Mouse (Mus musculus): ENCODE results near the gene Abhd15. TPM values are rescaled to one million over a fixed set of nuclear protein-coding genes. Genes with fewer than 3 reads are reported as not detected.
A peak's percentile ranks its signal among the peaks of the same experiment; 100 is the strongest.

The Abhd15 gene
- polyA plus RNA-seq, 1 experiment, result 2.4 TPM

GRCm38 (mm10) chr11:77483510-77484255 lies 31.2 kb upstream of the Abhd15 start:
- no peaks in the 10 kb centered on the region for H3K9me3 ChIP-seq
- H3K4me3 ChIP-seq (replicated peaks), result no peak overlapping the region
- peaks cover 37% of the 10 kb centered on the region for H3K4me1 ChIP-seq
- TF ChIP-seq GATA1 (IDR thresholded peaks at IDR 0.05; ENCODE audit: borderline replicate concordance, low read length) (no peak), FLI1 (IDR thresholded peaks at IDR 0.05; ENCODE audit: low read length) (no peak)
- H3K36me3 ChIP-seq (replicated peaks; ENCODE audit: low read length), result no peaks in the 10 kb centered on the region
- H3K27me3 ChIP-seq (replicated peaks), result peaks cover 50% of the 10 kb centered on the region

GRCm38 (mm10) chr11:77485229-77485628 lies 29.7 kb upstream of the Abhd15 start:
- Histone ChIP-seq H3K9me3 (no peaks in the 10 kb centered on the region), H3K4me1 (peaks cover 50% of the 10 kb centered on the region), H3K27me3 (replicated peaks) (peaks cover 58% of the 10 kb centered on the region), H3K4me3 (replicated peaks) (no peak overlapping the region), H3K36me3 (replicated peaks; ENCODE audit: low read length) (no peaks in the 10 kb centered on the region)
- TF ChIP-seq GATA1 (IDR thresholded peaks at IDR 0.05; ENCODE audit: borderline replicate concordance, low read length) (no peak), FLI1 (IDR thresholded peaks at IDR 0.05; ENCODE audit: low read length) (no peak)

- no peaks in the 10 kb centered on the region for H3K36me3 ChIP-seq (replicated peaks; ENCODE audit: low read length)
- H3K4me3 ChIP-seq (replicated peaks), result no peak overlapping the region
- H3K27me3 ChIP-seq (replicated peaks), result peaks cover 50% of the 10 kb centered on the region
- TF ChIP-seq GATA1 (IDR thresholded peaks at IDR 0.05; ENCODE audit: borderline replicate concordance, low read length) (no peak), FLI1 (IDR thresholded peaks at IDR 0.05; ENCODE audit: low read length) (no peak)
- no peaks in the 10 kb centered on the region for H3K9me3 ChIP-seq
- peaks cover 61% of the 10 kb centered on the region for H3K4me1 ChIP-seq
Measured at GRCm38 (mm10) chr11:77486798-77487197, 28.1 kb upstream of the Abhd15 start.

GRCm38 (mm10) chr11:77488771-77489581 lies 25.9 kb upstream of the Abhd15 start:
- TF ChIP-seq FLI1 (IDR thresholded peaks at IDR 0.05; ENCODE audit: low read length) (no peak), GATA1 (IDR thresholded peaks at IDR 0.05; ENCODE audit: borderline replicate concordance, low read length) (no peak)
- H3K27me3 ChIP-seq (replicated peaks), result peaks cover 37% of the 10 kb centered on the region
- peak overlapping the region; percentile 94 for H3K4me3 ChIP-seq (replicated peaks)
- H3K4me1 ChIP-seq, result peaks cover 62% of the 10 kb centered on the region
- H3K36me3 ChIP-seq (replicated peaks; ENCODE audit: low read length), result no peaks in the 10 kb centered on the region
- no peaks in the 10 kb centered on the region for H3K9me3 ChIP-seq

- TF ChIP-seq FLI1 (IDR thresholded peaks at IDR 0.05; ENCODE audit: low read length) (no peak), GATA1 (IDR thresholded peaks at IDR 0.05; ENCODE audit: borderline replicate concordance, low read length) (no peak)
- no peaks in the 10 kb centered on the region for H3K36me3 ChIP-seq (replicated peaks; ENCODE audit: low read length)
- peak within 1 kb of the TSS; percentile 99 for H3K4me3 ChIP-seq (replicated peaks)
- peaks cover 67% of the 10 kb centered on the region for H3K4me1 ChIP-seq
- H3K27me3 ChIP-seq (replicated peaks), result peaks cover 37% of the 10 kb centered on the region
- no peaks in the 10 kb centered on the region for H3K9me3 ChIP-seq
Measured at GRCm38 (mm10) chr11:77489591-77490235, 25.2 kb upstream of the Abhd15 start, which contains the start of gene Ankrd13b. Ankrd13b (minus strand) TSS chr11:77489678.

GRCm38 (mm10) chr11:77490451-77490850 lies 24.5 kb upstream of the Abhd15 start:
- no peak for TF ChIP-seq GATA1 (IDR thresholded peaks at IDR 0.05; ENCODE audit: borderline replicate concordance, low read length)
- no peak for TF ChIP-seq FLI1 (IDR thresholded peaks at IDR 0.05; ENCODE audit: low read length)
- Histone ChIP-seq H3K9me3 (no peaks in the 10 kb centered on the region), H3K27me3 (replicated peaks) (peaks cover 35% of the 10 kb centered on the region), H3K4me1 (peaks cover 74% of the 10 kb centered on the region), H3K36me3 (replicated peaks; ENCODE audit: low read length) (no peaks in the 10 kb centered on the region), H3K4me3 (replicated peaks) (peak overlapping the region; percentile 99)

- H3K27me3 ChIP-seq (replicated peaks), result peaks cover 29% of the 10 kb centered on the region
Measured at GRCm38 (mm10) chr11:77491123-77491501, 23.8 kb upstream of the Abhd15 start.

GRCm38 (mm10) chr11:77491502-77492291 lies 23.2 kb upstream of the Abhd15 start:
- TF ChIP-seq FLI1 (IDR thresholded peaks at IDR 0.05; ENCODE audit: low read length) (no peak), GATA1 (IDR thresholded peaks at IDR 0.05; ENCODE audit: borderline replicate concordance, low read length) (no peak)
- Histone ChIP-seq H3K36me3 (replicated peaks; ENCODE audit: low read length) (peaks cover 5% of the 10 kb centered on the region), H3K9me3 (no peaks in the 10 kb centered on the region), H3K4me1 (peaks cover 85% of the 10 kb centered on the region), H3K4me3 (replicated peaks) (peak overlapping the region; percentile 99), H3K27me3 (replicated peaks) (peaks cover 28% of the 10 kb centered on the region)

More at GRCm38 (mm10) chr11:77491123-77491501, 23.8 kb upstream of the Abhd15 start:
- Histone ChIP-seq H3K9me3 (no peaks in the 10 kb centered on the region), H3K4me3 (replicated peaks) (peak overlapping the region; percentile 99), H3K36me3 (replicated peaks; ENCODE audit: low read length) (peaks cover 5% of the 10 kb centered on the region), H3K4me1 (peaks cover 81% of the 10 kb centered on the region)
- no peak for TF ChIP-seq FLI1 (IDR thresholded peaks at IDR 0.05; ENCODE audit: low read length)
- TF ChIP-seq GATA1 (IDR thresholded peaks at IDR 0.05; ENCODE audit: borderline replicate concordance, low read length), result no peak

GRCm38 (mm10) chr11:77492311-77492871 lies 22.5 kb upstream of the Abhd15 start:
- Histone ChIP-seq H3K27me3 (replicated peaks) (peaks cover 25% of the 10 kb centered on the region), H3K4me1 (peaks cover 86% of the 10 kb centered on the region)

More at GRCm38 (mm10) chr11:77492311-77492871, 22.5 kb upstream of the Abhd15 start:
- peak overlapping the region; percentile 99 for H3K4me3 ChIP-seq (replicated peaks)
- peaks cover 11% of the 10 kb centered on the region for H3K36me3 ChIP-seq (replicated peaks; ENCODE audit: low read length)
- no peaks in the 10 kb centered on the region for H3K9me3 ChIP-seq
- TF ChIP-seq GATA1 (IDR thresholded peaks at IDR 0.05; ENCODE audit: borderline replicate concordance, low read length) (no peak), FLI1 (IDR thresholded peaks at IDR 0.05; ENCODE audit: low read length) (no peak)

Data from megakaryocyte, embryonic 14.5 days (primary cell).